Mouse (Mus musculus) ZHBTc4 (cell line): ENCODE data around the gene Sirt2.
A peak's percentile ranks its signal among the peaks of the same experiment; 100 is the strongest.

ENCODE experiments used
- DNase-seq: peaks from one replicate; pipeline ENCODE4 v3.0.0-alpha.2; 2011; ENCODE audit warnings: low read depth, low spot score

Sirt2 gene

GRCm38 (mm10) chr7:28795832-28796231 lies 29.3 kb downstream of the Sirt2 start:
- no peak for DNase-seq

- peak; percentile 95 for DNase-seq
Observed at GRCm38 (mm10) chr7:28796562-28796975, 30.0 kb downstream of the Sirt2 start.

- DNase-seq = no peak
Observed at GRCm38 (mm10) chr7:28799994-28800393, 33.5 kb downstream of the Sirt2 start.

GRCm38 (mm10) chr7:28801451-28801850 lies 34.9 kb downstream of the Sirt2 start:
- no peak for DNase-seq

- no peak for DNase-seq
Observed at GRCm38 (mm10) chr7:28801901-28802670, 35.6 kb downstream of the Sirt2 start.

GRCm38 (mm10) chr7:28802846-28803588 lies 36.5 kb downstream of the Sirt2 start:
- peak; percentile 79 for DNase-seq

- DNase-seq = no peak
Observed at GRCm38 (mm10) chr7:28803756-28804155, 37.2 kb downstream of the Sirt2 start.

GRCm38 (mm10) chr7:28806869-28807268 lies 40.3 kb downstream of the Sirt2 start:
- DNase-seq = no peak

GRCm38 (mm10) chr7:28807641-28808220 lies 41.2 kb downstream of the Sirt2 start:
- DNase-seq = no peak

- DNase-seq = peak; percentile 61
Observed at GRCm38 (mm10) chr7:28808221-28808941, 41.8 kb downstream of the Sirt2 start, which contains the start of gene Hnrnpl. Gene Hnrnpl (plus strand): TSS chr7:28808541.

- DNase-seq = peak; percentile 91
Observed at GRCm38 (mm10) chr7:28808957-28809393, 42.4 kb downstream of the Sirt2 start.

- DNase-seq = peak; percentile 73
Observed at GRCm38 (mm10) chr7:28809401-28810089, 43.0 kb downstream of the Sirt2 start.

- peak; percentile 100 for DNase-seq
Observed at GRCm38 (mm10) chr7:28810107-28811066, 43.9 kb downstream of the Sirt2 start.

GRCm38 (mm10) chr7:28811228-28811627 lies 44.7 kb downstream of the Sirt2 start:
- peak; percentile 96 for DNase-seq

GRCm38 (mm10) chr7:28811640-28812275 lies 45.2 kb downstream of the Sirt2 start:
- DNase-seq = no peak

- no peak for DNase-seq
Observed at GRCm38 (mm10) chr7:28812436-28812835, 45.9 kb downstream of the Sirt2 start.

- no peak for DNase-seq
Observed at GRCm38 (mm10) chr7:28812949-28813348, 46.4 kb downstream of the Sirt2 start.

GRCm38 (mm10) chr7:28814306-28815034 lies 47.9 kb downstream of the Sirt2 start:
- DNase-seq = no peak

GRCm38 (mm10) chr7:28815230-28815629 lies 48.7 kb downstream of the Sirt2 start:
- no peak for DNase-seq
